Mouse (Mus musculus) midbrain, embryonic 10.5 days (tissue): ENCODE measurements around the gene Mcm2. TPM values are rescaled to one million over a fixed set of nuclear protein-coding genes. Genes with fewer than 3 reads are reported as not detected.

Experiments used
- DNase-seq: peaks from one replicate; pipeline ENCODE4 v3.0.0-alpha.2; 2017; ENCODE audit warnings: low spot score
- H3K27ac ChIP-seq: fragments of 300-500 bp; sonication (generic); replicated peaks from 2 replicates; pipeline ENCODE4 v1.5.1; 2016; ENCODE audit warnings: mild to moderate bottlenecking
- H3K27me3 ChIP-seq: fragments of 300-500 bp; sonication (generic); 2 replicates; pipeline ENCODE4 v1.6.1; 2016; ENCODE audit warnings: low read depth, mild to moderate bottlenecking; ENCODE audit not compliant: poor library complexity, severe bottlenecking
- H3K36me3 ChIP-seq: fragments of 300-500 bp; sonication (generic); 2 replicates; pipeline ENCODE4 v1.6.1; 2016; ENCODE audit warnings: mild to moderate bottlenecking, moderate library complexity
- H3K4me1 ChIP-seq: fragments of 300-500 bp; sonication (generic); 2 replicates; pipeline ENCODE4 v1.6.1; 2016
- H3K4me3 ChIP-seq: fragments of 300-500 bp; sonication (generic); 2 replicates; pipeline ENCODE4 v1.5.1; 2016; ENCODE audit warnings: mild to moderate bottlenecking, moderate library complexity
- H3K9me3 ChIP-seq: fragments of 300-500 bp; sonication (generic); replicated peaks from 2 replicates; pipeline ENCODE4 v1.6.1; 2016; ENCODE audit warnings: mild to moderate bottlenecking
- WGBS: fragments of 180-500 bp; shearing (Covaris S2); methylation state at CpG from one replicate; pipeline ENCODE4 v1.1.7; 2016; 5-methylcytosine and 5-hydroxymethylcytosine counted together
- polyA plus RNA-seq: library from polyadenylated mRNA; unstranded; fragments of >200 nt; fragmentation: Nextera tagmentation; extraction: Ambion mirVana; gene quantifications from 2 replicates; pipeline ENCODE4 v1.2.1, GENCODE M21; 2016

Mcm2 gene
- polyA plus RNA-seq, 1 experiment from 2014 or later: 301 TPM

GRCm38 (mm10) chr6:88936342-88937213 is 38.0 kb upstream of the Mcm2 start:
- no peaks in the 10 kb centered on the region for H3K9me3 ChIP-seq
- no peaks in the 10 kb centered on the region for H3K36me3 ChIP-seq
- H3K27ac ChIP-seq: peak overlapping the region; percentile 93
- peaks cover 98% of the 10 kb centered on the region for H3K4me1 ChIP-seq
- WGBS: 42% methylated on average over 13 of the region's 13 CpGs
- H3K27me3 ChIP-seq: peaks cover 57% of the 10 kb centered on the region
- no peak for DNase-seq
- 0 out of 2 replicates have a peak overlapping the region, but pooled peaks have one; percentile 0 for H3K4me3 ChIP-seq

DNA sequence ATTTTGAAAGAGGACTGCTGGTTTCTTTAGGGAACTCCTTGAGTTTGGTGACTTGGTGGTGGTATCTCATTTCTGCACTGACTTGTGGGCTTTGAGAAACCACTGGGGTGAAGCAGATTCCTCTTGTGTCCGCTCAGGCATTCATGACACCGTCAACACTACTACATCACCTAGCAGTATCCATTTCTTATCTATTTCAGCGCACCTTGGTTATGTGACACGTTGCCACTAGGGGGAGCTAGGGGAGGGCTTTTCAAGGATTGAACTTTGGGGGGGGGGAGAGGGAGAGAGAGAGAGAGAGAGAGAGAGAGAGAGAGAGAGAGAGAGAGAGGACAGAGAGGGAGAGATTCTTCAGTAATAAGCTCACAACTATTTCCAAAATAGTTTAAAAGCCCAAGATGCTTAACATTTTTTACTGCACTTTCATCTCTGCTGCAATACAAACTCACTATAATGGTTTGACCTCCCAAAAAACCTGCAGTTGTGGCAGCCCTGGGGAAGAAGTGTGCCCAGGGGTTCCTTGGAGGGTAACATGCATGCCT is 37.2 kb upstream of the Mcm2 start:
- no peak overlapping the region for H3K4me3 ChIP-seq
- H3K27me3 ChIP-seq: peaks cover 52% of the 10 kb centered on the region
- DNase-seq: peak; percentile 64
- H3K4me1 ChIP-seq: peaks cover 98% of the 10 kb centered on the region
- no peaks in the 10 kb centered on the region for H3K36me3 ChIP-seq
- WGBS: 13% methylated on average over 4 of the region's 4 CpGs
- no peaks in the 10 kb centered on the region for H3K9me3 ChIP-seq
- peak overlapping the region; percentile 93 for H3K27ac ChIP-seq

GRCm38 (mm10) chr6:88934816-88935215 is 36.2 kb upstream of the Mcm2 start:
- Histone ChIP-seq H3K36me3 (no peaks in the 10 kb centered on the region), H3K4me1 (peaks cover 98% of the 10 kb centered on the region), H3K4me3 (no peak overlapping the region), H3K9me3 (no peaks in the 10 kb centered on the region), H3K27me3 (peaks cover 45% of the 10 kb centered on the region), H3K27ac (peak overlapping the region; percentile 74)
- no peak for DNase-seq
- WGBS: 16% methylated on average over 4 of the region's 4 CpGs

GRCm38 (mm10) chr6:88934132-88934531 is 35.6 kb upstream of the Mcm2 start:
- 42% methylated on average over 4 of the region's 4 CpGs for WGBS
- Histone ChIP-seq H3K27ac (peak overlapping the region; percentile 74), H3K27me3 (peaks cover 45% of the 10 kb centered on the region), H3K4me1 (peaks cover 98% of the 10 kb centered on the region), H3K36me3 (no peaks in the 10 kb centered on the region), H3K4me3 (no peak overlapping the region), H3K9me3 (no peaks in the 10 kb centered on the region)
- no peak for DNase-seq

- Histone ChIP-seq H3K36me3 (no peaks in the 10 kb centered on the region), H3K4me1 (peaks cover 98% of the 10 kb centered on the region), H3K27me3 (peaks cover 47% of the 10 kb centered on the region), H3K4me3 (no peak overlapping the region), H3K27ac (peak overlapping the region; percentile 90), H3K9me3 (no peaks in the 10 kb centered on the region)
- no peak for DNase-seq
- WGBS: 91% methylated on average over 2 of the region's 2 CpGs
Measured at GRCm38 (mm10) chr6:88931449-88931848, 32.9 kb upstream of the Mcm2 start.

- no peak for DNase-seq
- H3K27me3 ChIP-seq: peaks cover 41% of the 10 kb centered on the region
- H3K27ac ChIP-seq: peak overlapping the region; percentile 90
- H3K36me3 ChIP-seq: no peaks in the 10 kb centered on the region
- H3K4me1 ChIP-seq: peaks cover 98% of the 10 kb centered on the region
- H3K9me3 ChIP-seq: no peaks in the 10 kb centered on the region
- WGBS: 56% methylated on average over 7 of the region's 7 CpGs
- H3K4me3 ChIP-seq: no peak overlapping the region
Measured at GRCm38 (mm10) chr6:88930049-88930448, 31.5 kb upstream of the Mcm2 start.

DNA sequence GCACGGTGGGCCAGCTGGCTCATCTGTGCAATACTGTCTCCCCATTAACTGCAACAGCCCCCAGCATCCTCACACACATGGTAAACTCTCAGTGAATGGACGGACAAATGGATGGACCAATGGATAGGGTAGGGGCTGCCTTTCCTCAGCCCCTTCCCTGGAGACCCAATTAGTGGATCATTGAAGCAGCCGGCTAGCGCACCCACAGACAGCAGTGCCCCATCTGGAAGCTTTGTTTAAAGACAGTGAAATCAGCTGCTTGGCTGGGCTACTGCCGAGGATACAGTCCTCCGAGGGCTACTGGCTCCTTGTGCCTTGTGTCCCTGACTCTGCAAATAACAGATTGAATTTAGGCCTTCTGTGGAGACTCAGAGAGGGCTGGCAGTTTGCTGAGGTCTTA is 30.9 kb upstream of the Mcm2 start:
- H3K4me3 ChIP-seq: no peak overlapping the region
- no peaks in the 10 kb centered on the region for H3K36me3 ChIP-seq
- H3K4me1 ChIP-seq: peaks cover 98% of the 10 kb centered on the region
- WGBS: 61% methylated on average over 6 of the region's 6 CpGs
- peak overlapping the region; percentile 90 for H3K27ac ChIP-seq
- no peaks in the 10 kb centered on the region for H3K9me3 ChIP-seq
- peaks cover 35% of the 10 kb centered on the region for H3K27me3 ChIP-seq
- no peak for DNase-seq

DNA sequence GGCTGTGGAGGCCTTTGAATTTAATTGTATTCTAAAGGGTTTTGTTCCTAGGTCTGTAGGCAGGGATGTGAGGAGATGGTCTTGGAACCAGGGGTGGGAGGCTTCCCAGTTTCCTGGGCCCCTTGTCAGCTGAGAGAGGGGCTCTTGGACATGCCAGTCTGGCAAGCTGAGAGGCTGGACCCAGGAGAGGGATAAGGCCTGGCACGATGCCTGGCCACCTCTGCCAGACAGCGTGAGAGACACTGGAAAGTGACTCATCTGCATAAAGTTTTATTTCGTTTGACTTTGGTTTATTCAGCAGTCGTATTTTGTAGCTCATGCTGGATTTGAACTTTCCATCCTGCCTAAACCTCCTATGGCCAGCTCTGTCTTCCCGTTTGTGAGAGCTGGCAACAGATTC is 30.0 kb upstream of the Mcm2 start:
- H3K4me1 ChIP-seq: peaks cover 98% of the 10 kb centered on the region
- H3K27me3 ChIP-seq: peaks cover 26% of the 10 kb centered on the region
- DNase-seq: no peak
- no peaks in the 10 kb centered on the region for H3K9me3 ChIP-seq
- H3K27ac ChIP-seq: peak overlapping the region; percentile 90
- no peaks in the 10 kb centered on the region for H3K36me3 ChIP-seq
- WGBS: 82% methylated on average over 5 of the region's 5 CpGs
- H3K4me3 ChIP-seq: no peak overlapping the region

GRCm38 (mm10) chr6:88928026-88928425 is 29.4 kb upstream of the Mcm2 start:
- Histone ChIP-seq H3K9me3 (no peaks in the 10 kb centered on the region), H3K27me3 (peaks cover 22% of the 10 kb centered on the region), H3K4me3 (no peak overlapping the region), H3K36me3 (no peaks in the 10 kb centered on the region), H3K27ac (peak overlapping the region; percentile 90), H3K4me1 (peaks cover 94% of the 10 kb centered on the region)
- no peak for DNase-seq
- 80% methylated on average over 1 of the region's 1 CpGs for WGBS

DNA sequence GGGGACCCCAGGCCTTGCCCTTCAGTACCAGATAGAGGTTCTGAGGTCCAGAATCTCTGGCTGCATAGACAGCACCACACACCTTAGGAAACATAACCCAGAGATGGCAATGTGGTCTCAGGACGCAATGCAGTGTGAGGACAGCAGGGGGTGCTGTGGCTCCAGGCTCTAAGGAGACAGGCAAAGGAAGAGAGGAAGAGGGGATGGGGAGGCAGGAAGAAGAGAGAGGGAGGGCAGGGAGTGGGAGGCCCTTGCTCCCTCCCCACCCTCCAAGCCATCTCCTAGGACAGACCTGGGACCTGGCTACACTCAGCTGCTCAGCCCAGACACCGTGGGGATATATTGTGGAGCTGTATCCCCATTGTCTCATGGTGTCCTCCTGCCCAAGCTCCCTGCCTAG is 29.0 kb upstream of the Mcm2 start:
- Histone ChIP-seq H3K27ac (peak overlapping the region; percentile 90), H3K36me3 (no peaks in the 10 kb centered on the region), H3K27me3 (peaks cover 18% of the 10 kb centered on the region), H3K4me3 (no peak overlapping the region), H3K4me1 (peaks cover 90% of the 10 kb centered on the region), H3K9me3 (no peaks in the 10 kb centered on the region)
- 0% methylated on average over 2 of the region's 2 CpGs for WGBS
- DNase-seq: peak; percentile 84

- no peak overlapping the region for H3K4me3 ChIP-seq
- H3K4me1 ChIP-seq: peaks cover 83% of the 10 kb centered on the region
- WGBS: 63% methylated on average over 3 of the region's 3 CpGs
- H3K27ac ChIP-seq: peak overlapping the region; percentile 90
- no peaks in the 10 kb centered on the region for H3K9me3 ChIP-seq
- no peaks in the 10 kb centered on the region for H3K36me3 ChIP-seq
- H3K27me3 ChIP-seq: peaks cover 10% of the 10 kb centered on the region; the same call in 1 of the 2 replicates
- no peak for DNase-seq
Measured at GRCm38 (mm10) chr6:88926870-88927269, 28.3 kb upstream of the Mcm2 start.

GRCm38 (mm10) chr6:88925640-88926205 is 27.1 kb upstream of the Mcm2 start:
- DNase-seq: peak; percentile 90
- WGBS: 0% methylated on average over 4 of the region's 4 CpGs
- peak overlapping the region; percentile 28 for H3K4me3 ChIP-seq
- no peaks in the 10 kb centered on the region for H3K9me3 ChIP-seq
- no peaks in the 10 kb centered on the region for H3K36me3 ChIP-seq
- peak overlapping the region; percentile 90 for H3K27ac ChIP-seq
- H3K4me1 ChIP-seq: peaks cover 72% of the 10 kb centered on the region
- H3K27me3 ChIP-seq: 0 out of 2 replicates have a peak, but pooled peaks cover 6% of the 10 kb centered on the region
